Mouse (Mus musculus) bone marrow macrophage, adult 2 months (primary cell): ENCODE data around the gene Pdha1.

Experiments used
- CTCF ChIP-seq: IDR thresholded peaks from 2 replicates; pipeline ENCODE4 v1.5.1; 2012; ENCODE audit warnings: low read depth, mild to moderate bottlenecking, low read length, moderate library complexity
- POLR2A ChIP-seq: IDR thresholded peaks from 2 replicates; pipeline ENCODE4 v1.6.1; 2012; ENCODE audit warnings: mild to moderate bottlenecking, low read depth, low read length, borderline replicate concordance

DNA sequence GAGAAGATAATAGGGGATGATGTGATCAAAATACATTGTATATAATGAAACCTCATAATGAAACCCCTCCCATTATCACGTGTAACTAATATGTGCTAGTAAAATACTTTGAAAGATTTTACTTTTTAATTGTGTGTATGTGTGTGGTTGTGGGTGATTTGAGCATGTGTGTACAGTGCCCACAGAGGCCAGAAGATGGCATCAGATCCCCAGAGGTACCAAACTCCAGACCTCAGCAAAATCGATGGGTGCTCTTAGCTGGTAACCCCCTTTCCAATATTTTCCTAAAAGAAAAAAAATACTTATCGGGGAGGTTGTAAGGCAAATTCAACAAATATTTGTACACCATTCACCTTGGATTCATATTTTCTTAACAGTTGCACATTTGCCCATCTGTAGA lies 40.8 kb upstream of the Pdha1 start:
- no peak for TF ChIP-seq POLR2A
- TF ChIP-seq CTCF = no peak
